Mouse (Mus musculus) kidney, embryonic 16.5 days (tissue): Measurements from ENCODE around the gene 9930021J03Rik. TPM values are rescaled to one million over a fixed set of nuclear protein-coding genes. Genes with fewer than 3 reads are reported as not detected.

Experiments
- ATAC-seq: fragments of 200-750 bp; cut with Nextera tagmentation; 2 replicates; pipeline ENCODE4 v1.8.0; 2017; ENCODE audit warnings: moderate TSS enrichment; ENCODE audit not compliant: low FRiP score, low TSS enrichment
- H3K27ac ChIP-seq: fragments of 300-500 bp; sonication (generic); 2 replicates; pipeline ENCODE4 v1.5.1; 2014; ENCODE audit warnings: low read length
- H3K27me3 ChIP-seq: fragments of 300-500 bp; sonication (generic); 2 replicates; pipeline ENCODE4 v1.6.1; 2014; ENCODE audit warnings: low read length, control low read depth, mixed read lengths; ENCODE audit not compliant: insufficient read depth
- H3K36me3 ChIP-seq: fragments of 300-500 bp; sonication (generic); 2 replicates; pipeline ENCODE4 v1.6.1; 2014; ENCODE audit warnings: low read length, control low read depth, mixed read lengths; ENCODE audit not compliant: insufficient read depth
- H3K4me1 ChIP-seq: fragments of 300-500 bp; sonication (generic); 2 replicates; pipeline ENCODE4 v1.6.1; 2014; ENCODE audit warnings: low read length, control low read depth, mixed read lengths; ENCODE audit not compliant: insufficient read depth
- H3K4me2 ChIP-seq: fragments of 300-500 bp; sonication (generic); replicated peaks from 2 replicates; pipeline ENCODE4 v1.6.1; 2014; ENCODE audit warnings: low read depth, low read length
- H3K4me3 ChIP-seq: fragments of 300-500 bp; sonication (generic); 2 replicates; pipeline ENCODE4 v1.5.1; 2014; ENCODE audit warnings: mild to moderate bottlenecking, low read length
- H3K9ac ChIP-seq: fragments of 300-500 bp; sonication (generic); replicated peaks from 2 replicates; pipeline ENCODE4 v1.6.1; 2014; ENCODE audit warnings: low read length
- H3K9me3 ChIP-seq: fragments of 300-500 bp; sonication (generic); 2 replicates; pipeline ENCODE4 v1.6.1; 2016; ENCODE audit warnings: low read length, control low read depth
- WGBS: fragments of 180-500 bp; shearing (Covaris S2); extraction: QIAGEN DNeasy Blood & Tissue Kit; methylation state at CpG from one replicate; pipeline ENCODE4 v1.1.7; 2014; 5-methylcytosine and 5-hydroxymethylcytosine counted together
- polyA plus RNA-seq: library from polyadenylated mRNA; unstranded; fragments of >200 nt; fragmentation: Nextera tagmentation; extraction: Ambion mirVana; gene quantifications from 2 replicates; pipeline ENCODE4 v1.2.1, GENCODE M21; 2015

The 9930021J03Rik gene
- polyA plus RNA-seq, 1 experiment from 2014 or later, result 4.6 TPM

DNA sequence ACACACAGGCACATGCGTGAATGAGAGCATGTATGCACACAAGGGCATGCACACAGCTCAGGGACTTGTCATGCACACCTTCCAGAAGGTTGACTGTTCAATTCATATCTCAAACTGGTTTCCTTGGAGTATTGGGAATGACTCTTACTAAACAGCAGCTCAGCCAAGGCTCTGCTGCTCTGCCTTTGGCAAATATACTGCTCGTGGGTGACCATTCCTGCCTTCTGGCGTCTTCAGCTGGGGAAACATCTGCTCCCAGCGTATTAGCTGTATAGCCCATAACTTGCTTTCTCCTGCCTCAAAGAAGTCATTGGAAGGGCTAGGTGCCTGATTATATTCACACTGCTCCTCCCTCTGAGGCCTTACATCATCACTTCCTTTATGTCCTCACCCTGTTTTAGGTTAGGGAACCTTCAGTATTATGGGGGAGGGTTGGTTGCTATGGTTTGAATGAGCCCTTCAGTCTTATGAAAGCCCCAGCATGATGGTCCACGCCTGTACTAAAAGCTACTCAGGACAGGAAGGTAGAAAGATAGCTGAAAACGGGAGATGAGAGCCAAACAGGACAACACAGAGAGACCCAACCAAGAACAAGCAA lies 127.5 kb downstream of the 9930021J03Rik start:
- H3K4me3 ChIP-seq, result no peak overlapping the region
- ATAC-seq, result no peak
- no peak overlapping the region for H3K9ac ChIP-seq
- H3K4me2 ChIP-seq, result no peak overlapping the region
- H3K36me3 ChIP-seq, result no peaks in the 10 kb centered on the region
- H3K27ac ChIP-seq, result no peak overlapping the region
- H3K4me1 ChIP-seq, result 0 out of 2 replicates have a peak, but pooled peaks cover 3% of the 10 kb centered on the region
- H3K9me3 ChIP-seq, result no peaks in the 10 kb centered on the region
- no peaks in the 10 kb centered on the region for H3K27me3 ChIP-seq
- 87% methylated on average over 6 of the region's 6 CpGs for WGBS

DNA sequence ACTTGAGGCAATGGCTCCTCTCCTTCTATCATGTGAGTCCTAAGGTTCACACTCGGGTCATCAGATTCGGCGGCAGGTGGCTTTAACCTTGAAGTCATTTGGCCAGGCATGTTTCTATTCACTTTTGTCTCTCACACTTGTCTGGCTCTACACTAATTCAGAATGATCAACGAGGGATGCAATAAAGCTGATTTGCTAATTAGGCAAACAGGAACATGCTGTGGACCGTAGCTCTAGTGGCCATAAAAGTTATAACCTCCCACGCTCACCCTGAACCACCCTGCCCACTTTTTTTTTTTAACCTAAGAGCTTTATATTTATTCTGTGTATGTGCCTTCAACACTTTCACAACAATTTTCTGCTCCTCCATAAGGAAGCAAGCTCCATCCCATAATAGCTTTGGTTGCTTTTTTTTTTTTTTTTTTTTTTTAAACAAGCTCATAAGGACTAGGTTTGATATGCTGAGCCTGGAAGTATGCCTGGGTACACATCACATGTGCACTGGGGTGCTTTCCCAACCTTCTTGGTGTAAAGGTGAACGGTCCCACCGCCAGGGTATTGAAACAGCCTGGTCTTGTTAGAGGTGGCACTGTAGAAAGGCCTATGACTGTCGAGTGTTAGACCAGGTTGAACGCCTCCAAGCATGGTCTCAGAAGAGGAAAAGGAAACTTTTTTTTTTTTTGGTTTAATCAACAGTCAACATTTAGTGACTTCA lies 129.2 kb downstream of the 9930021J03Rik start:
- 45% methylated on average over 10 of the region's 10 CpGs for WGBS
- no peaks in the 10 kb centered on the region for H3K9me3 ChIP-seq
- H3K27me3 ChIP-seq, result no peaks in the 10 kb centered on the region
- H3K4me2 ChIP-seq, result no peak overlapping the region
- H3K9ac ChIP-seq, result no peak overlapping the region
- H3K4me3 ChIP-seq, result no peak overlapping the region
- no peak overlapping the region for H3K27ac ChIP-seq
- H3K4me1 ChIP-seq, result 0 out of 2 replicates have a peak, but pooled peaks cover 3% of the 10 kb centered on the region
- no peak for ATAC-seq
- no peaks in the 10 kb centered on the region for H3K36me3 ChIP-seq

DNA sequence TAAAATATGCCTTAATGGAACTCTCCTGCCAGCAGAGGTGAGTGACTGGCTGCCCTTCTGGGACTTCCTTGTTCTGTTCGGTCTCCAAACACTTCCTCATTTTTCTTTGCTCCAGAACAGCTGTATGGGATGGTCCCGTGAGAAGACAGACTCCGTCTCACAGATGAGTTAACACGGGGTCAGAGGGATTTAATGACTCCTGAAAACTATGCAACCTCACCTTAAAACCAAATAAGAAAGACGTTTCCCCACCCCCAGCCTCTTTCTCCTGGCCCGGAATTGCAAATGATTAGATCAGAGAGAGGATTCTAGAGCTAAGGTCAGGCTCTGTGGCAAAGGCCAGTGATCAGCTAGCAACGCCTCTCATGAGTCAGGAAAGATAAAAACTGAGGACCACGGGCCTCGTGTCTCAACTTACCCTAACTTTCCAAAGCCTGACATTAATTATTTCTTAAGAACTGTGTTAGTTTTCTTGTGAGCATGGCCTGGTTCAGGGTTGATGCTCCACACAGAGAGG lies 130.2 kb downstream of the 9930021J03Rik start:
- Histone ChIP-seq H3K4me1 (0 out of 2 replicates have a peak, but pooled peaks cover 3% of the 10 kb centered on the region), H3K27ac (no peak overlapping the region), H3K9me3 (no peaks in the 10 kb centered on the region), H3K9ac (no peak overlapping the region), H3K27me3 (no peaks in the 10 kb centered on the region), H3K4me3 (no peak overlapping the region), H3K4me2 (0 out of 2 replicates have a peak overlapping the region, but pooled peaks have one; percentile 3), H3K36me3 (no peaks in the 10 kb centered on the region)
- 18% methylated on average over 9 of the region's 9 CpGs for WGBS
- ATAC-seq, result peak; percentile 77; the same call in 1 of the 2 replicates

DNA sequence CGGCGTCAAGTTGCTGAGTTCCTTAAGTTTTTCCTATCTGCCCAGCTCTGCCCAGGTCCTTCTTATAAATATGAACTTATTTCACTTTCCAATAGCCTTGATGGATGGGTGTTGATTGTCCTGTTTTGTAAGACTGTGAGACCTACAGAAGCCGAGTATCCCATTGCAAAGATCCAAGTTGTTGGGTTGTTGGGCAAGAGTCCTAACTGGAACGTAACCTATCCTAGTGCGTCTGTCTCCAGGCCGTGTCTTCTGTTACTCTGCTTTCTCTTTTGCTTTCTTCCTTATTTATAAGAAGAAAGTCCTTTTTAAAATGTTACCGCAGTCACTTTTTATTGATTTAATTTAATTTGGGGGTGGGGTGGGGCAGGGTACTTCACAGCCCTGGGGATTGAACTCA lies 130.8 kb downstream of the 9930021J03Rik start:
- no peak for ATAC-seq
- Histone ChIP-seq H3K27ac (no peak overlapping the region), H3K9me3 (no peaks in the 10 kb centered on the region), H3K4me2 (no peak overlapping the region), H3K9ac (no peak overlapping the region), H3K27me3 (no peaks in the 10 kb centered on the region), H3K36me3 (no peaks in the 10 kb centered on the region), H3K4me1 (0 out of 2 replicates have a peak, but pooled peaks cover 3% of the 10 kb centered on the region), H3K4me3 (no peak overlapping the region)
- WGBS, result 97% methylated on average over 7 of the region's 7 CpGs

DNA sequence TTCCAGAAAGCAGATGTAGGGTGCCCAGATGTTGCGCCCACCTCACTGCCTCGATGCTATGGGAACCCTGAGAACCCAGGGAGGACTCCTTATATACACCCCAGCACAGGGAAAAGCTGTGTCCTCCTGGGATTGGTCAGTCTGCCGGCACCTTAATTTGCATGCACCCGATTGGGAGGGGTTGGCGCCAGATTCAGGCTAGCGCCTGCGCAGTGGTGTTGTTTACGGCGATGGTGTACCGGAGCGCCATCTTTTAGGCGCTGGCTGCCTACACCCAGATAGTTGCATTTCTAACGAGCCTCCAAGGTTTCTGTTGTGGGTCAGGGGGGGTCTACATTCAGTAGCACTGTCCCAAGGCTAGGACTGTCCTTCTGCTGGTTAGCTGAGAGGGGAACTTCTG lies 133.1 kb downstream of the 9930021J03Rik start:
- H3K27me3 ChIP-seq, result no peaks in the 10 kb centered on the region
- H3K27ac ChIP-seq, result no peak overlapping the region
- no peak overlapping the region for H3K4me2 ChIP-seq
- H3K36me3 ChIP-seq, result no peaks in the 10 kb centered on the region
- ATAC-seq, result no peak
- H3K4me3 ChIP-seq, result no peak overlapping the region
- 93% methylated on average over 13 of the region's 13 CpGs for WGBS
- H3K9ac ChIP-seq, result no peak overlapping the region
- H3K9me3 ChIP-seq, result no peaks in the 10 kb centered on the region
- H3K4me1 ChIP-seq, result 0 out of 2 replicates have a peak, but pooled peaks cover 3% of the 10 kb centered on the region

DNA sequence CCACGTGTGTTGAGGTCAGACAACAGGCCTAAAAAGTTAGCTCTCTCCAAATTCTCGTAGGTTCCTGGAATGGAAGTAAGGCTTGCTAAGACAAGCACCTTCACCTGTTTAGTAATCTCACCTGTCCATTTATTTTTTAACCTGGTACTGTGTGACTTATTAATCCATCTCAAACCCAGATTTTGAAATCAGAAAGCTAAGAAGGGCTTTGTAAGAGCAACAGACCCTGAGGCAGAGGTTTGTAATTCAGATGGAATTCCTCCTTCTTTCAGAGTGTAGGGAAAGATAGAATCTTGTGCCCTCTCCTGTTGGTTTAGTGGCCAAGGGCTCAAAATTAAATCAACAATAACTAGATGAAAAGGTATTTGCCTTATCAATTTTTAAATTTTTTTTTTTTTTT lies 134.6 kb downstream of the 9930021J03Rik start:
- Histone ChIP-seq H3K4me1 (peaks cover 13% of the 10 kb centered on the region; the same call in 1 of the 2 replicates), H3K9ac (no peak overlapping the region), H3K27me3 (no peaks in the 10 kb centered on the region), H3K4me2 (no peak overlapping the region), H3K9me3 (no peaks in the 10 kb centered on the region), H3K4me3 (no peak overlapping the region), H3K27ac (no peak overlapping the region), H3K36me3 (no peaks in the 10 kb centered on the region)
- no peak for ATAC-seq
- WGBS, result 72% methylated on average over 2 of the region's 2 CpGs

DNA sequence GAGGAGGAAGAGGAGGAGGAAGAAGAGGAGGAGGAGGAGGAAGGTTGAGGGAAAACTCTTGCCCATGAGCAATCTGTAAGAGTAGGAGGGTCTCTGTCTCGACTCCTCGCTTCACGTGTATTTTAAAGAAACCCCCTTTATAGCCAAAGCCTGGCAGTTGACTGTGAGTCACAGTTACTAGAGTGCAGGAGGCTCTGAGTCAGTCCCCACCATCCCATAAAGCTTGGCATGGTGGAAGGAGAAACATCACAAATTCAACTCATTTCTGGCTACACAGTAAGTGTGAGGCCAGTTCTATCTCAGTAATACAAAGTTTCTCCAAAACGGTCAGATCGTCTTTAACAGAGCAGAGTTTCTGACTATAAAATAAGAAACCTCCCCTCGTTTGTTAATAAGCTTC lies 135.5 kb downstream of the 9930021J03Rik start:
- Histone ChIP-seq H3K4me1 (peaks cover 9% of the 10 kb centered on the region; the same call in 1 of the 2 replicates), H3K4me3 (no peak overlapping the region), H3K27ac (no peak overlapping the region), H3K27me3 (no peaks in the 10 kb centered on the region), H3K9ac (no peak overlapping the region), H3K36me3 (no peaks in the 10 kb centered on the region), H3K4me2 (no peak overlapping the region), H3K9me3 (no peaks in the 10 kb centered on the region)
- WGBS, result 80% methylated on average over 6 of the region's 6 CpGs
- ATAC-seq, result no peak

DNA sequence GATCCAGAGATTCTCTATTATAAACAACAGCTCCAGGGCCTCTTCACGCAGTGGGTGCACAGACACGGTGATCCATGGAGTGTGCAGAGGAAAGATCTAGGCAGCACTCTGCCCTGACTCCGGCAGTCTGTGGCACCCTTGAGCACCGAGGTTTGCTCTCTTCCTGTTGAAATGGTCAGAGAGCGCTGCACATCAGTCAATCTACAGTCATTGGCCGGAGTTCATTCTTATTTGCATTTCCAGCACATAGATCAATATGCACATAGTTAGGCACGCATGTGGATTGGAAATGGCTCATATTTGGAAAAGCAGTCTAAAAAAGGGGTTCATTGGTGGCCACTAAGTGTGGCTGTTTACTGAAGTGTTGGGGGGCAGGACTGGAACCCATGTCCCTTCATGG lies 137.7 kb downstream of the 9930021J03Rik start:
- H3K27me3 ChIP-seq, result no peaks in the 10 kb centered on the region
- no peak for ATAC-seq
- H3K4me2 ChIP-seq, result no peak overlapping the region
- H3K27ac ChIP-seq, result no peak overlapping the region
- no peaks in the 10 kb centered on the region for H3K36me3 ChIP-seq
- 84% methylated on average over 7 of the region's 7 CpGs for WGBS
- H3K4me1 ChIP-seq, result peaks cover 9% of the 10 kb centered on the region; the same call in 1 of the 2 replicates
- H3K9ac ChIP-seq, result no peak overlapping the region
- H3K4me3 ChIP-seq, result no peak overlapping the region
- no peaks in the 10 kb centered on the region for H3K9me3 ChIP-seq

DNA sequence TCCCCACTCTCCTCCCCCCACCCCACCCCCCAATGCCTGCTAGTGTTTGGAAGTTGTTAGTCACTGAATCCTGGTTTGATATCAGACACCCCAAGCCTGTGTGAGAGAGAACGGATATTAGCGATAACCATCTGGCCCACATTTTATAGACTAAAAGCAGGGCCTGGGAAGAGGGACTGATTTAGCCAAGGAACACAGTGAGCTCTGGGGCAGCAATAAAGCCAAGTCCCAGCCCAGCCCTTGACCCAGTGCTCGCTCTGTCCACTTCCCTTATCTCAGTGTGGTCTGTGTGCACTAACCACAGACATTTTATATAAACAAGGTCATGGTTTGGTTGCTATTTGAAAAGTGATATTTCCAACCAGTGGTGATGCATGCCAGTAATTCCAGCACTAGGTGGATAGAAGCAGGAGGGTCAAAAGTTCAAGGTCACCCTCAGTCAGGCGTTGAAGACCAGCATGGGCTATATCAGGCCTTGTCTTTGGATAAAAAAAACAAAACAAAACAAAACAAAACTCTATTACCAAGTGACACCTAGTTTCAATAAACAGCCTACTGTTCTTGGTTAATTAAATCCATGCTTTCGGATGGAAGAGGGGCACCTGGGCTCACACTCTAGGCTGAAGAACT lies 138.7 kb downstream of the 9930021J03Rik start:
- Histone ChIP-seq H3K4me3 (no peak overlapping the region), H3K36me3 (no peaks in the 10 kb centered on the region), H3K4me2 (no peak overlapping the region), H3K27me3 (no peaks in the 10 kb centered on the region), H3K27ac (peak overlapping the region; percentile 32; the same call in 1 of the 2 replicates), H3K9me3 (no peaks in the 10 kb centered on the region), H3K9ac (no peak overlapping the region), H3K4me1 (peaks cover 9% of the 10 kb centered on the region; the same call in 1 of the 2 replicates)
- peak; percentile 83 for ATAC-seq
- 34% methylated on average over 5 of the region's 5 CpGs for WGBS
